Mouse (Mus musculus) G1E (cell line): ENCODE measurements around the gene Nfix.

Experiments
- CTCF ChIP-seq: IDR thresholded peaks from 2 replicates; pipeline ENCODE4 v1.5.1; 2012; ENCODE audit warnings: low read depth, low read length, inconsistent platforms, mixed read lengths
- GATA1 ChIP-seq: IDR thresholded peaks from 2 replicates; pipeline ENCODE4 v1.6.1; 2012; ENCODE audit warnings: borderline replicate concordance, low read length, inconsistent platforms, mixed read lengths

DNA sequence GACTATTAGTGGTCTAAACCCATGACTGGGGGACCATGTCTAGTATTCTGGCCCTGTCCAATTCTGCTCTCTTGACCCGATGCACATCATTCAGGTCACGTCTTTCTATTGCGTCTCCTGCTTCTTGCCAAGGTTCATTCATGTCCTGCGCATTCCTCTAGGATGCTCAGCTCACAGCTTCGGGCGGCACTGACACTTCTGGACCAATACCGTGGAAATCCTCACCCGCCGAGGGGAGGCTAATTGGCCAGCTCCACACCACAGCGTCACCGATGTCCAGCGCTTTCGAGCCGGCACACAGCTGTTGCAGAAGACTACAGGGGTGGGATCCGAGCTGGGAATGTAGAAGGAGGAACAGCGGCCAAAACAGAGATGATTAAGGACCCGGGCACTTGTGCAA lies 16.0 kb upstream of the Nfix start:
- TF ChIP-seq CTCF (no peak), GATA1 (no peak)
